Mouse (Mus musculus): Measurements from ENCODE around the gene Kdelr2.

GRCm38 (mm10) chr5:143356017-143356416 lies 47.6 kb upstream of the Kdelr2 start:
- TF ChIP-seq CTCF (IDR thresholded peaks at IDR 0.05; ENCODE audit: low read depth, low read length) (no peak), POLR2A (IDR thresholded peaks at IDR 0.05; ENCODE audit: extremely low read depth, insufficient read depth, low read length) (no peak)
